Mouse (Mus musculus): ENCODE data around the gene Txndc12. TPM values are rescaled to one million over a fixed set of nuclear protein-coding genes. Genes with fewer than 3 reads are reported as not detected.

The Txndc12 gene
- total RNA-seq, 1 experiment from 2014 or later: 75.5 TPM

DNA sequence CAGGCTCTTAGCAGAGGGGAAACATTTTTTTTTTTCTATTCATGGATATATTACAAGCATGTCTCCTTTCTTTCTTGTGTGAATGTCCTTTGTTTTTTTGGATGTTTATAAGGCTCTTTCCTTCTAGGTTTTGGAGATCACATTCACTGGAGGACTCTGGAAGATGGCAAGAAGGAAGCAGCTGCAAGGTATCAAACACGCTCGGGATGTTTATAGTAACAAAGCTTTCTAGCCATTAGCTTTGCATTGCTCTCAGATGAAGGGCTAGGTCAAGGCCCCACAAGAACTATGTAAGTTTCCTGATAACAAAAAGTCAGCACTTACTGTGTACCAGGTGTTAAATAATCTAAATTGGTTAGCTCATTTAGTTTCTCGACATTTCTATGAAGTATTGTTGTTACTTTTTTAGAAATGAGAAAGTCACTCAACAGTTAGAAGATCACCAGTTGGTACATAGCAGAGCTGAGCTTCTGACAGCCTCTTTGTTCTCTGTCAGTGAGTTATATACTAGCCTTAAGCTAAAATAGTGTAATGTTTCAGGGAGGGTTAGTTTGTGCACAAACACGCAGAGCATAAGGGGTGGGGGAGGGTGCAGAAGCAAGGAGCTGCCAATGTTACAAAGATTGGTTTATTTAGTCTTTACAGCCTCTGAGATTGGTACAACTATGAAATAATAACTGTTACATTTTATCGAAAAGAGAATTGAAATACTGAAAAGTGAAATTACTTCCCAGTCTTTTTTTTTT is 11.6 kb downstream of the Txndc12 start:
- no peak for DNase-seq

DNA sequence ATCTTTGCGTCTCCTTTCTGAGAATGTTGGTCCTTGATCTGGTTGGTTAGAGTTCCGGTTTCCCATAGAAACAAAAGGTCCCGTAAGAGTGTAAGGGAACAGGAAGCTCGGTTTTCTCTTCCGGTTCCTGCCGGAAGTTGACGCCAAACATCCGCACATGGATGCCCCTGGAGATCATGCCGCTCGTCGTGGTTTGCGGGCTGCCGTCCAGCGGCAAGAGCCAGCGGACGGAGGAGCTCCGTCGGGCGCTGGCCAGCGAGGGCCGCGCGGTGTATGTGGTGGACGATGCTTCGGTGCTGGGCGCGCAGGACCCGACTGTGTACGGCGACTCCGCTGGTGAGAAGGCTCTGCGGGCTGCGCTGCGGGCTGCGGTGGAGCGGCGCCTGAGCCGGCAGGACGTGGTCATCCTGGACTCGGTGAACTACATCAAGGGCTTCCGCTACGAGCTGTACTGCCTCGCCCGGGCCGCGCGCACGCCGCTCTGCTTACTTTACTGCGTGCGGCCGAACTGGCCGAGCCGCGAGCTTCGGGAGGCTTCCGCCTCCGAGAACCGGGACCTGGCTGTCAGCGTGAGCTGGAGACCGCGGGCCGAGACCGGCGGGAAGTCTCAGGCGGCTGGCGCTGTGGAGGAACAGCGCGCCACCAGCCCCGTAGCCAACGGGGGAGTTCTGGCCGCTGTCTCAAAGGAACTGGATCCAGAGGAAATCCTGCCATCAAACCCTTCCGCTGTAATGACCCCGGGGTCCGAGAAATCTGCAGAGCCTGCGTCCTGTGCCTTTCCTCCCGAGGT is 13.5 kb downstream of the Txndc12 start, which contains the start of gene Kti12:
Kti12 (plus strand) TSS at position 71 of the 790 bp plus-strand sequence.
- DNase-seq: peak; percentile 79

DNA sequence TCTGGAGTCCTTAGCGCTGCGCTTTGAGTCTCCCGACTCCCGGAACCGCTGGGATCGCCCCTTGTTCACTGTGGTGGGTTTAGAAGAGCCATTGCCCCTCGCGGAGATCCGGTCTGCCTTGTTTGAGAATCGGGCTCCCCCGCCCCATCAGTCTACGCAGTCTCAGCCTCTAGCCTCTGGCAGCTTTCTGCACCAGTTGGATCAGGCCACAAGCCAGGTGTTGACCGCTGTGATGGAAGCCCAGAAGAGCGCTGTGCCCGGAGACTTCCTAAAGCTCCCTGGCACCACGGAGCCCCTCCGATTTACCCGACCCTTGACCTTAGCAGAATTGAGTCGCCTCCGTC is 14.1 kb downstream of the Txndc12 start, which contains the start of gene A730015C16Rik:
A730015C16Rik (minus strand) TSS at position 115 of the 344 bp plus-strand sequence.
- peak; percentile 24 for DNase-seq

- DNase-seq: no peak
Measured at GRCm38 (mm10) chr4:108866806-108867205, 32.4 kb downstream of the Txndc12 start.

DNA sequence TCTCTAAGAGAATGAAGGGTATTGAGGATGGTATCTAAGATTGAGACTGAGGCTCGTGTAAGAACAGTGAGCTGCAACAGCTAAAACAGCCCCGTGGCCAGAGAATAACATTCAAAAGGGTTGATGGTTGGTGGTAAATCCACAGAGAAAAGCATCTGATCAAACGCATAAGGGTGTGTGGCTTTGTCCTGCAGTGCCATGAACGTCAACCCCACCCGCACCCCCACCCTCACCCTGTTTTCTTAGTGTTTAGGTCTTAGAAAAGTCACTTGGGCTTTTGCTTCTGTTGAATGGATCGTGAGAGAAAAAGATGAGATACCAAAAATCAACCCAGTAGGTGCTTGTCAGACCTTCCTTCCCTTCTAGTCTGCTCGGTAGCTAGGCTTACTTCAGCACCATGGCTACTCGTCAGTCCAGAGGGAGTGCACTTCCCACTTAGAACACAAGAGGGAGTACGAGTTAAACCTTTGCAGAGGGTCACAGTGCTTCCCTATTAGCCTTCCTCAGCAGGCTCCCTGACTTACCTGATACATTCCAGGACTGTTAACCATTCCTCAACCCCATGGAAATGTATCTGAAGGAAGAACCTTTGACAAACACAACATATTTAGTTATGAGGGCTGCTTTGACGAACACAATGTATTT is 35.5 kb downstream of the Txndc12 start:
- DNase-seq: peak; percentile 52

- DNase-seq: no peak
Measured at GRCm38 (mm10) chr4:108873746-108874145, 39.3 kb downstream of the Txndc12 start.

DNA sequence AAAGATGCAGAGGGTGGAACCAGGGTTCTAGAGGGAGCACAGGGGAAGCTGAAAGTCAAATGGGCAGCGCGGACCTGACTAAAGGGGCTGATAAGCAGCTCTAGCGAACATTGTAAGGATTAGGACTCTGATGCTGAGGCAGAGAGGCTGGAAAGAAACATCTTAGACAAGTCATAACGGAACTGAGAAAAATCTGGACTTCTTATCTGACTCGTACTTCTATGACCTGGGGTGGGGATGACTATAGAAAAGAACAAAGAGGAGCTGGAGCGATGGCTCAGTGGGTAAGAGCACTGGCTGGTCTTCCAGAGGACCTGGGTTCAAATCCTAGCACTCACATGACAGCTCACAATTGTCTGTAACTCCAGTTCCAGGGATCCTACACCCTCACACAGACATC is 43.5 kb downstream of the Txndc12 start:
- no peak for DNase-seq

DNA sequence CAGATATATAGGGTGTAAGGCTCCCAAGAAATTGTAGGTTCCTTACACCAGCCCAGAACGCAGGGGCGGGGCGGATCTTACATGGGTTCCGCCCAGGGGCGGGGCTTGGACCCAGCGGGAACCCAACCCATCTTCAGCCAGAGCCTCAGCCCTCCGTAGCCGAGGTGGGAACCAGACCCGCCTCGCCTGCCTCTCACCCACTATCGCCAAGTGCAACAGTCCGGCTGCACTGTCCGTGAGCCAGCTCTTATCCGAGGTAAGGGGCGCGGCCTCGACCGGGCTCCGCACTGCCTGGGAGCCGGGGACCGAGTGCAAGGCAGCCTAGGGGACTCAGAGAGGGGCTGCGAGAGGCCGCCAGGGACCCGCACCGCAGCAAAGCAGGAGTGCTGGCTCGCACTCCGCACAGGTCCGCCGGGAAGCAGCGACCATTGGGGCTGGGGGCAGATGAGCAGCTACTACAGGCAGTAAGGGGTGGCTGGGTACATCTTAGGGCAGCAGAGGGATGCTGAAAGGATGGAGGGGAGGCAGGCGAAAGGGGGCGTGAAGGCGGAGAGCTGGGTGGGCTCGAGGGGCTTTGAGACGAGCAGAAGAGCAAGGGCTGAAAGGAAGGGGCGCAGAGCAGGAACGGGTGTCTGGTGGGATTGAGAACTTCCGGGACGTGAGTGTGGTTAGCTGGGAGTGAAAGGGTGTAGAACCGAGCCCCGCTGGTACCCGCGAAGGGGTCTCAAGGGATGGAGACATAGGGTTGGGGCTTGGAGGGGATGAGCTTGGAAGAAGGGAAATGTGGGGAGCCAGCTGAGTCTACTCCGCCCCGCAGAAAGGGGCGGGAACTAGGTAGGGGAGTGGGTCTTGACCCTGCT is 44.8 kb downstream of the Txndc12 start, which contains the start of gene Rab3b:
Rab3b (plus strand) TSS at position 101 of the 860 bp plus-strand sequence.
- peak; percentile 66 for DNase-seq

- DNase-seq: no peak
Measured at GRCm38 (mm10) chr4:108883815-108884214, 49.4 kb downstream of the Txndc12 start.

- DNase-seq: no peak
Measured at GRCm38 (mm10) chr4:108887456-108887855, 53.1 kb downstream of the Txndc12 start.

GRCm38 (mm10) chr4:108890876-108891275 is 56.5 kb downstream of the Txndc12 start:
- DNase-seq: no peak

- DNase-seq: no peak
Measured at GRCm38 (mm10) chr4:108900421-108900820, 66.0 kb downstream of the Txndc12 start.

DNA sequence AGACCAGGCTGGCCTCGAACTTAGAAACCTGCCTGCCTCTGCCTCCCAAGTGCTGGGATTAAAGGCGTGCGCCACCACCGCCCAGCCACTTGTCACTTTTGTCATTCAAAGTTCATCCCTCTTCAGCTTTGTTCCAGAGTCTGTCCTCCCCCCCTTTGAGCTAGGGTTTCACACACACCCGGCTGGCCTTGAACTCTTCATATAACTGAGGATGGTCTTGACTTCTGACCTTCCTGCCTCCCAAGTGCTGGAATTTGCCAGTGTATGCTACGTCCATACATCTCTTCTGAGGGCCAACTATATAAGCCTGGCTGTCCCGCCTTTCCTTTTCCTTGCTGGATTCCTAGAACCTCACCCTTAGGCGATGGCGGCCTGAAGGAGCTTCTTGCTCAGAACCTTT is 68.5 kb downstream of the Txndc12 start:
- no peak for DNase-seq

DNA sequence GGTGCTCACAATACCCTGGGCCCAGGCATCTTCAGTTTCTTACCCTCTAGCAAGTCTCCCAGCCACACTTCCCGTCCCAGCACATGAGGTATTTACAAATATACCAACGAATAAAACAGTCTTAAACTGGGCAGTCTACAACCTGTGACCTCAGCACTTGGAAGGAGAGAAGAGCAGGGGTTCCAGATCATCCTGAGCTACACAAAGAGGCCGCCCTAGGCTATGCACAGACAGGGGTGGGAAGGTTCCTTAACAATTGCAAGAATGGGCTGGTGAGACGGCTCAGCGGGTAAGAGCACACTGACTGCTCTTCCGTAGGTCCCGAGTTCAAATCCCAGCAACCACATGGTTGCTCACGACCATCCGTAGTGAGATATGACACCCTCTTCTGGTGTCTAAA is 68.9 kb downstream of the Txndc12 start:
- DNase-seq: no peak

GRCm38 (mm10) chr4:108904076-108904475 is 69.7 kb downstream of the Txndc12 start:
- no peak for DNase-seq

DNA sequence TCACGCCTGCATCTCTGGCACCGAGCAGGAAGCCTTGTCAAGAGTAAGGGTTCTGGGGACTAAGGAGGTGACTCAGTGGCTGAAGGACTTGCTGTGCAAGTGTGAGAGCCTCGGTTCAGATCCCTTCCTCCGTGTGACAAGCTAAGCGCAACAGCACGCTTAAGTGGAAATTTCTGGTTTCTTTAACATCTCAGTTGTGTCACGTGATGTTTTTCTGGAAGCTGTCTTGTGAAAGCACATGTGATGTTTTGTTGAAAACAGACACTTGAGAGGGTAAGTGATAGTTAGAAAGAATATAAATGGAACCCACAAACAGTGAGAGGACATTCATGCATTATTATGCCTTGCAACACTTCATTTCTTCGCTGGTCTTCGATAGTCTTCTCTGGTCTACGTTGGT is 70.4 kb downstream of the Txndc12 start:
- DNase-seq: no peak

- peak; percentile 7 for DNase-seq
Measured at GRCm38 (mm10) chr4:108905859-108906258, 71.5 kb downstream of the Txndc12 start.

DNA sequence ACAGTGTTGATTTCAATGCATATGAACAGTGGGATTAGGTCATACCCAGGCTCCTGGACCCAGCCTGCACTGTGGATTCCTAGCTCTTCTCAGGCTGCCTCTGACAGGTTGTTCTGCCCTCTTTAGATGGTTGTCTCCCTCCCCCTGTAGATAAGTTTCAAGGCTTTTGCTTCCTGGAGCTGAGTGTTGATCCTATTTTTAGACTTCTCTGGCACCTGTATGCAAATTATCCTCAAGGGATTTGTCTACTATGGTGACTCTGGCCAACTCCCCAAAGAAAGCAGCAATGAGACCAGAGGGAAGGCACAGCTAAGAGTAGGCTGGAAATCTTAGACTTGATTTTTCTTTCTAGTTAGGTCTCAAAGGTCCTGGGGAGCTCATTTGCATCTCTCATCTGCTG is 73.1 kb downstream of the Txndc12 start:
- DNase-seq: no peak

DNA sequence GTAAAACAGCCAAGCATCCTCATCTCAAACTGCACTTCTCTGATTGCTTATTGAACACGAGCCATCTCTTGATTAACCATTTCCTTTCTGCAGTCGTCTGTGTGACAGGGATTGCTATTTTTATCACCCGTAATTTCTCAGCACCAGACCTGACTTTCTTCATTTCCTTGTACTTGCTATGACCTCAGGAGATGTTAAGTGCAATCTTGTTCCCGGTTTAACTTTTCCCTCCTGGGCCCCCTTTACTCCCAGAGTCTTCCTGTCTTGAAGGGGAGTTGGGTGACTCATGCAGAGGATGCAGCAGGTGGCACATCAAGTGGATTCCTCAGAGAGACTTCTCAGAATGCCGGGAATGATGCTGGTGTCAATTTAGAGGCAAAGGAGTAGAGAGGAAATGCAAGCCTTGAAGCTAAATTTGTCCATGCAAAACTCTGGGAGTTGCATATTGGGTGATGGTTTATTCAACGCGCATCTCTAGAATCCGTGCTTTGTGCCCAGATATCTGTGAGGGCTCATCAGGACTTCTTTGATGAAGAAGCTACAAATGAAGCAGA is 75.5 kb downstream of the Txndc12 start:
- DNase-seq: no peak
